Mouse (Mus musculus): ENCODE data around the gene Mark4.

Mark4 gene
- long read RNA-seq, experiment 1, partial matches to known transcripts, result 0 of 7 reads
- long read RNA-seq, experiment 1, other reads (novel, unspliced or antisense), result 6 of 7 reads
- long read RNA-seq, experiment 2, partial matches to known transcripts, result 6 of 7 reads
- long read RNA-seq, experiment 2, other reads (novel, unspliced or antisense), result 1 of 7 reads

DNA sequence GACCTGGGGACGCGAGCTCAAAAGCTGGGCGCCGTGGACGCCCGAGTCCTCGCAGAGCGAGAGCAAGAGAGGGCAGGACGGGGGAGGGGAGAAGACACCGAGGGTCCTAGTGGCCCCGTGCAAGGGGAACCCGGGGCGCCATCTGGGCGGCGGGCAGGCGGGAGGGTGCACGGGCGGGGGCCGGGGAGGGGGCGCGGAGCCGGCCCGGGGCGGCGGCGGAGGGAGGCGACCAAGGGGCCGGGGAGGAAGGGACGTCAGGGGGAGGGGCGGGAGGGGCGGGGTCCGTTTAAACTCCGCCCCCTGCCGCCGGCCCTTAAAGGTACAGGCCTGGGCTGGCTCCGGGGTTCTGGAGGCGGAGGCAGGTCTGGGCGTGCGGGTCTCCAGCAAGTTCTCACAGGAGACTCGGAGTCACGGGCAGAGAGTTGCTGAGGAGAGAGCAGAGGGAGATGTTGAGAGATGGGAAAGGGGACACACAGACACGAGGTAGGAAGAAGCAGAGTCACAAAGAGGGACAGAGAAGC, at the start of gene Mark4:
Gene Mark4 (minus strand): TSS at position 231 of the 521 bp plus-strand sequence.
- intact Hi-C loops (cut with DNase I), result loop anchor here (5.0 kb wide), 2 partner anchors 49 to 114 kb away; partner anchors contain the start of genes Bloc1s3 and Trappc6a

DNA sequence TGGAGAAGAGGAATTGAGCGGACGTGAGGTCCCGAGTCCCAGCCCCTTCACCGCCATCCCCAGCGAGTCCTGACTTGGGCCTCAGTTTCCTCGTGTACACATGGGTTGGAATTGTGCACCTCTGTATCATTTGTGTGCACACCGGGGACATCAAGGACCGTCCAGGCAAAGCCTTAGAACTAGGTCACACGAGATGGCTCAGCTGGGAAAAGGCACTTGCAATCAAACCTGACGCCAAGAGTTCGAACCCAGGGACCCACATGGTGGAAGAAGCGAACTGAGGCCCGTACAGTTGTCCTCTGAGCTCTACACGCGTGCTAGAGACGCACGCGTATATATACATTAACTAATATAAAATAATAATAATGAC, 49.0 kb upstream of the Mark4 start:
- intact Hi-C loops (cut with DNase I), result loop anchor here (5.0 kb wide), 2 partner anchors 50 to 65 kb away; partner anchors contain the start of gene Mark4

DNA sequence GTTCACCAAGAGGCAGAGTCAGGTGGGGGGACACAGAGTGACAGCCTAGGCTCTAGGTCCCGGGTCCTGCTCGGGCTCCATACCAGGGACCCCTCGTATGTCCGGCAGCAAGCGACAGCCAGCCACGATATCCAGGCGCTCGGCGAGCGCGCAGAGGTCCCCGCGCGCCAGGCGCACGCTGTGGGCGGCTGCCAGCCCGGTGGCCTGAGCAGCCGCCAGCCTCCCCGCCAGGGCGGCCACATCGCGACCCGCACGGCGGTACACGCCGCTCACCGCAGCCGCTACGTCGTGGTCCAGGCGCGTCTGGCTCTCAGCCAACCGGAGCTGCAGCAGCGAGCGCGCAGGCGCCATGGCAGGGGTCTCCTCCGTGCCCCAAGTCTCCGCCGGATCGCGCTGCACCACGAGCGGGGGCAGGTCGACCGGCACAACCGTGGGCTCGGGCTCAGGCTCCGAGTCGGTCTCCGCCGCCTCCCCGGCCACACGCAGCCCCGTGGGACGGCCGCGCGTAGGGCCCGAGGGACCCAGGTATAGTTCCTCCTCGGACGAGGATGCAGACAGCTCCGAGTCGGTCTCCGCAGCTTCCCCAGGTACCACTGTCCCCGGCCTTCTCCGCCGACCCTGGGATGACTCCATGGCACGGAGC, 48.5 kb upstream of the Mark4 start:
- intact Hi-C loops (cut with DNase I), result loop anchor here (5.0 kb wide), 2 partner anchors 50 to 65 kb away; partner anchors contain the start of gene Mark4

DNA sequence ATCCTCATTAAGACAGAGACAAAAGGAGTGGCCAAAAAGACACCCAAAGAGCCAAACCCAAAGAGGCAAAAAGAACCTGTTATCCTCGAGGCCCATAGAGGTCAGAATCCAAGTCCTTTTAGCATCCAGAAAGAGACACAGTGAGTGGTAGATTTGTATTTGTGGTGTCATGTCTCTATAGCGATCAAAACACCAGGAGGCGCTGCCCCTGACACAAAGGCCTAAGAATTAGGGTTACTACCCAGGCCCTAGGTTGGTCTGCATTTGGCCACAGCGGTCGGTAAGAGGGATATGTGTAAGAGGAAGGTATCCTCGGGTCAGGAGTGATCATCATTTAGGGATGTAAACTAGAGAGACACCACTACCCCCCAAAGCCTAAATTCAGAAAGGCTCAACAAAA, 47.7 kb upstream of the Mark4 start:
- intact Hi-C loops (cut with DNase I), result loop anchor here (5.0 kb wide), 2 partner anchors 49 to 66 kb away; partner anchors contain the start of gene Mark4

DNA sequence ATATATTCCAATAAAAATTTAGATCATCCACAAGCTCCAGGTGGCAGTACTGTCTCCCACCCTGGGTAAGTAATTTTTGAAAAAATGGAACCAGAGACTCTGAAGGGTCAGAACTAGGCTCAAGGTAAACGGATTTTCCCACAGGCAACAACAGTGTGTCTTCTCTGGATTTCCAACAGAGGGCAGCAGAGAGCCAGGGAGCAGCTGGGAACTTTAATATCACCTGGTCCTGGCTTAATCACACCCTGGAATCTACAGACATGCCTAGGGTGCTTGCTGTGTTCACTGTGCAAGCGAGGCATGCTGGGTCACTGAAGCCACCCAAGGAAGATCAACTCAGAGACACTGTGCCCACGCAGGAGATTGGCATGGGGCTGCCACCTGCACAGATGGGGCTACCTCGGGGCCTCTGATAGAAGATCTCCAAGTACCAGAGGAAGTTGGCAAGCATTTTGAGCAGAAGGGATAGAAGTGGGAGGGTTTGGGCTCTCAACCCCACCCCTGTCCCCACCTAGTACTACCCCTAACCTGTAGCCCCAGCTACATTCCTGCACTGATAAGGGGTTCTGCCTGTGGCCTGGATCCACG, 45.0 kb upstream of the Mark4 start:
- intact Hi-C loops (cut with DNase I), result no loop called here

DNA sequence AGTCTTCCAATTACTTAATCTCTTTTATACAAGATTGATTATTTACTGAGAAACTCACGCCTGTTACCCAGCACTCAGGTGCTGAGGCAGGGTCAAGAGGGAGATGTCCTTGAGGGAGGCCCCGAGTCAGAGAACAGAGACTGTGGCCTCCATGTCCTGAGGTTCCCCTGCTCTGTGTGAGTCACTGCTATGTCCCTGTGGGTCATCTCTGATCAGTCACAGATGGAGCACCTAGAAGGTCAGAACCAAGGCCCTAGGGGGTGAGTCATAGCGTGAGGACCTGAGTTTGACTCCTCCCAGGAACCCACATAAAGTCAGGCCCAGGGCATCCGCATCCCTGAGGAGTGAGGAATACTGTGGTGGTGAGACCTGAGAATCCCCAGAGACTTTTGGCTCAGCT, 43.0 kb upstream of the Mark4 start:
- intact Hi-C loops (cut with DNase I), result no loop called here

DNA sequence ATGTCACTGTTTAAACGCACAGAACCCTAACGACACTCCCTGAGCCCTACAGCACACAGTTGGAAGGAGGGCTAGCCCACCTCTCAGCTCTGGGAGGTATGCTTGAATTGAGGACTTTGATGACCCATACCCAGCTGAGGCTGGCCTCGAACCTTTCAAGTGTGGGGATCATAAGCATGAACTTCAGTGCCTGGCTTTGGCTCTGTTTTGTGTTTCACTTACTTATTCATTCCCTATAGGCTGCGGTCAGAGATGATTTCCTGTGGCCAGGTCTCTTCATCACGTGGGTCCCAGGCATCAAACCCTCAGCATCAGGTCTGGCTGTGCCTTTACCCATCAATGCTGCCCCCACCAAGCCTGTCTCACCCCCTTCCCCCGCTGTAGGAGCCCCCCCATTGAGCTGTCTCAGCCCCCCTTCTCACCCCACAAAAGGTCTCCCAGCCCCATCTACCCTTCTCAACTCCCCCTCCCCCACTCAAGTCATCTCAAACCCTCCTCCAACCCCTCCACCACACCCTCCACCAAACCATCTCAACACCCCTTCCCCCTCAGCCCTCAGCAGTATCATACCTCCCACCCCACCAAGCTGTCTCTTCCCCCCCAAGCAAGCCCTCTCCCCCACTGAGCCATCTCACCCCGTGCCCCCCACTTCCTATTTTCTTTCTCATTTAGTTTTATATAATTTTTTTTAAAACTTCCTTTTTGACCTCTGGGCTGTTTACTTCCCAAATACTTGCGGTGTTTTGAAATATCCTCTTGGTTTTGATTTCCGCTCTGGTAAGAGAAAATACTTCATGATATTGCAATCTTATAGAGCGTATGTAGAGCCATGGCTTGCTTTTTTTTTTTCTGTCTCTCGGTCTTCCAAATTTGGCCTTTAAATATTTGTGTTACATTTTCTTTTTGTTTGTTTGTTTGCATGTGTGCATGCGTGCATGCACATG, 42.1 kb upstream of the Mark4 start:
- intact Hi-C loops (cut with DNase I), result no loop called here

DNA sequence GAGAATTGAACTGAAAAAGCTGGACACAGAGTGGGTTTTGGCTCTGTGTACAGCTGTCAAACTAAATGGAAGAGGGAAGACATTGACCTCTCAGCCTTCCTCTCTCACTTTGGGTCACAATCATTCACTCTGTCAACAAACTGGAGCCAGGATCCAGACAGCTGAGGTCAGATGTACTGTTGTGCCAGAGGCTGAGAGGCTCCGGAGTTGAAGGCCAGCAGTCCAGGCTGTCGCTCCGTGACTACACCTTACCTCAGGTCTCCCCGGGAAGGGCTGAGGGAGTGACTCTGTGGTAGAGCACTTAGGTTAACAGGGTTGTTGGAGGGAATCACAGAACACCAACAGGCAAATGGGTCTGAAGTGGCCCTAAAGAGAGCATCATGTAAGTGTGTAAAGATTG, 39.7 kb upstream of the Mark4 start:
- intact Hi-C loops (cut with DNase I), result no loop called here

DNA sequence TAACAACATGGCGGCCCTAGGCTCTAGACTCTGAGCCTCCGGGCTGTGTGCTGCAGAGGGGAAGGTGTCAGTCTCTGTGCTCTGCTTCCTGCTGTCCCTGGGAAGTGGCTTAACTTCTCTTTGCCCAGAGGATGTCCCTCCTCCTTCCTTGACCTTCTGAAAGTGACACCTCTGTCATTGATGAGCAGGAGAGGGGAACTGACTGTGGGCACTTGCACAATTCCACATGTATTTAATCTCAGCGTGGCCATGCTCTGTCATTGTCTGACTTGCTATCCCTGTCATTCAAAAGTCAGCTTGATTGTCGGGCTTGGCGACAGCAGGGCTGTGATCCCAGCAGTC, 37.6 kb upstream of the Mark4 start:
- intact Hi-C loops (cut with DNase I), result no loop called here

DNA sequence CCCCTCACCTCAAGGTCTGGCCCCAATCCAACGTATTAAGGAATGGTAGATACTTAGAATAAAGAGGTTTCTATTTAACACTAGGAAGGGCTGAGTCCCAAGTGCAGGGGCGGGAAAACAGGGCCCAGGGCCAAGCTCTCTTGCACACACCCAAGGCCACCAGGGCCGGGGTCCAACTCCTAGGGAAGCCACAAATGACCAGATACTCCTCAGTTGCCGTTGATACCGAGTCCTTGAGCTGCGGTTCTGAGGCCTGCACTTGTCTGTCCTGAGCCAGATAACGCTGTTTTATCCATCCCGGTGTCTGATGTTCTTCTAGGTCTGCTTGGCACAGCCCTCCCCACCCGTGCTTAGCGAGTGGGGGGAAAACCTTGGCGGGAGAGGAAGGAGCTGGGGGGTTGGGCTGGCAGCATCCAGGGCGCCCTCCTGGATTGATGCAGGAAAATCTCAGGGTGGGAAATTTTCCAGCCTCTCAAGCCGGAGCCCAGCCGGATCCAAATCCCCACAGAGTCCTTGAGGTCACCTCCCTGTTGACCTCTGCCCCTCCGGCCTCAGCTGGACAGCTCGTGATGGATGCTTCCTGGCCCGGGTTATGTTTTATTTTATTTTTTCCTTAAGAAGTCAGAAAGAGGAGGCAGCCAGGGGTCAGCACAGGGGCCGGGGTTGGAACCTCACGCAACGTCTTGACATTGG, 37.0 kb upstream of the Mark4 start:
- intact Hi-C loops (cut with DNase I), result no loop called here

DNA sequence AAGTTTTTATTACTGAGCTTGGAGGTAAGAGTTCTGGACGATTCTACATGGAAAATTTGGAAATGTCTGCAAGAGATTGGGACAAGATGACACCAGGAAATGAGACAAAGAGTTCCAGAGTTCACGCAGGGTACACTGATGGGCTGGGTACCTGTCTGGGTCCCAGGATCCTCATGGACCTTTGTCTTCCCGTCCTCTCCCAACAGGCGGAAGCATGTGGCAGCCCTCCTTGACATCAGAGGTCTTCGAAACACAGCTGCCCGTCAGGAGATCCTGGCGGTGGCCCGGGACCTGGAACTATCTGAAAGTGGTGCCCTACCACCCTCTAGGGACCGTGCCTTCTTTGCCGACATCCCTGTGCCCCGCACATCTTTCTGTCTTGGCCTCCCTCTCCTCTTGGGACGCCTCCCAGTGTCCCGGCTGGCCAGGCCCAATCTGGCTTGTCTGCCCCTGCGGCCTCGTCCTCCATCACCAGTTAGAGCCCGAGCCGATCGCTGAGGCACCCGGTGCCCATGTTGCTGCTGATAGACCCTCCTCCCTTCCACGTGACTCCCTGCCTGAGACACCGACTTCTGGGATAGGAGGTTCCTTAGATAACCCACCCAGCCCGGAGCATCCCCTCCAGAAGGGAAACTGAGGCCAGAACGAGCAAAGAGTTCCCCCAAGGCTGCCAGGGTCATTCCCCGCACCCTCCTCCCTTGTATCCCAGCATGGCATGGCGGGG, 36.3 kb upstream of the Mark4 start:
- intact Hi-C loops (cut with DNase I), result no loop called here

DNA sequence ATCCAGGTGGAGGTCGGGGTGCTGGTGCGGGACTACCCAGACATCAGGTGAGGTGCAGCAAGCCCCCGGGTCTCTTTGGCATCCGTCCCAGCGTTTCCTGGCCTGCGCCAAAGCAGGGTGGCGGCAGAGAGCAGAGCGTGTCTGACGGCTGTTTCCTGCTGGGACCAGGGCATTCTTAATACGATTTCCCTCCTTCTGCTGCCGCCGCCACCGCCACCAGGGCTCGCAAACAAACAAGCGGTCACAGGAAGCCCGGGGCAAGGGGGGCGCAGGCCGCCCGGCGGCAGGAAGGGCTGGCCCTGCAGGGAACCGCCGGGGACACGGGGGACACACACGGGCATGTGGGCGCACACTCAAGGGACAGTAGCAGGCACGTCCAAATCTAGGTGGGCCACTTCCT, 33.1 kb upstream of the Mark4 start:
- intact Hi-C loops (cut with DNase I), result no loop called here

DNA sequence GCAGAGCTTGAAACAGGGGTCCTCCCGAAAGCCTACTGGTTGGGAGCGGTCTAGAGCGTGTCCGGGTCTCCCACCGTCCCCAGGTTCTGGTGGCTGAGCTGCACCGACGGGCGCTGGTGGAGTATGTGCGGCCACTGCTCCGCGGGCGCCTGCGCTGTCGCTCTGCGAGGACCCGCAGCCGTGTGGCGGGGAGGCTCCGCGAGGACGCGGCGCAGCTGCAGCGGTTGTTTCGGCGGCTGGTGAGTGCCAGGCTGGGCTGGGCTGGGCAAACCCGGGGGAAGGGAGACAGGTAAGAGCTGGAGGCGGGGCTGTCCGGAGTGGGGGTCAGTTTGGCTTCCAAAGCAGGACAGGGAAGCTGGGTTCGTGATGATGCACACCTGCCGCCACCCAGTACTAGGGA, 30.9 kb upstream of the Mark4 start:
- intact Hi-C loops (cut with DNase I), result no loop called here

DNA sequence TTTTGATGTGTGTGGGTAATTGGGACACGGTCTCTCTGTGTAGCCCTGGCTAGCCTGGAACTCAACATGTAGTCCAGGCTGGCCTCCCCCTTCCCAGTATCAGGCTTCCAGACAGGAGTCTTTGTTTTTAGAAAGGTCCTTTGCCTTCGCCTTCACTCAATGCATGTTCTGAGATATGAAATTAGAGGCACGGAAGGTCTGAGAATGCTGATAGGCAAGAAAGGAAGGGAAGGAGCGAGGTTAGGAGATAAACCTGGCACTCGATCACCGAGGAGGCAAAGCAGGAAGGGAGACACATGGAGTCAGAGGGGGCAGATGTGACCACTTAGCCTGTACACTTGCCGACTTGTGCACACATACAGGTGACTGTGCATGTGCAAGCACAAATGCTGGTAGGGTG, 27.9 kb upstream of the Mark4 start:
- intact Hi-C loops (cut with DNase I), result no loop called here

DNA sequence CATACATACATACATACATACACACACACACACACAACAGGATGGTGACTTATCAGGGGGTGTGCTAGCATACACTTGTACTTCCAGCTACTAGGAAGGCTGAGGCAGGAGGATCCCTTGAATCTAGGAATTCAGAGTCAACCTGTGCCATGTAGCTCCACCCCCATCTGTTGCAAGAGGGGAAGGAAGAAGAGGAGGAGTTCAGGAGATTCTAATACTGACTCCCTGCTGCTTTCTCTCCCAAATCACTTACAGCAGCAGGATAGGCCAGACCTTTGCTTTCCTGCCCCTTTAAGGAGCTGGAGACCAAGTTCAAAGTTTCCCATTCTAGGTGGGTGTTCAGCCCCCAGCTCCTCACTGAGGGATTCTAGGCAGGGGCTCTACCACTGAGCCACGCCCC, 26.9 kb upstream of the Mark4 start:
- intact Hi-C loops (cut with DNase I), result no loop called here

DNA sequence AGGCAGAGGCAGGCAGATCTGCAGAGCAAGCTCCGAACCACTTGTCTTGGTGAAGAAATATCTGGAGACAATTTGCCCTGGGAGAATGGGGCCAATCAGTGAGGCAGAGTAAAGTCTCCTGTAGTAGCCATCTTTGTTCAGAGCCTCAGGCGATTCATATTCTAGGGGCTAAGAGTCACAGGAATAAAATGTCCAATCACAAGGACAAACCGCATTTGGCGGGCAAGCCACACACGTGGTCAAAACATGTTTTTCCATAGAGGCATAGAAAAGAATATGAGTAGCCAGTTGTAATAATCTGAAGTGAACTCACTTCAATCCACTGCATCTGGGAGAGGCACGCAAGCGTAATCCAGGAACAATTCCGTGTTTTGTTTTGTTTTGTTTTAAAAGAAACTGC, 24.7 kb upstream of the Mark4 start:
- intact Hi-C loops (cut with DNase I), result no loop called here

DNA sequence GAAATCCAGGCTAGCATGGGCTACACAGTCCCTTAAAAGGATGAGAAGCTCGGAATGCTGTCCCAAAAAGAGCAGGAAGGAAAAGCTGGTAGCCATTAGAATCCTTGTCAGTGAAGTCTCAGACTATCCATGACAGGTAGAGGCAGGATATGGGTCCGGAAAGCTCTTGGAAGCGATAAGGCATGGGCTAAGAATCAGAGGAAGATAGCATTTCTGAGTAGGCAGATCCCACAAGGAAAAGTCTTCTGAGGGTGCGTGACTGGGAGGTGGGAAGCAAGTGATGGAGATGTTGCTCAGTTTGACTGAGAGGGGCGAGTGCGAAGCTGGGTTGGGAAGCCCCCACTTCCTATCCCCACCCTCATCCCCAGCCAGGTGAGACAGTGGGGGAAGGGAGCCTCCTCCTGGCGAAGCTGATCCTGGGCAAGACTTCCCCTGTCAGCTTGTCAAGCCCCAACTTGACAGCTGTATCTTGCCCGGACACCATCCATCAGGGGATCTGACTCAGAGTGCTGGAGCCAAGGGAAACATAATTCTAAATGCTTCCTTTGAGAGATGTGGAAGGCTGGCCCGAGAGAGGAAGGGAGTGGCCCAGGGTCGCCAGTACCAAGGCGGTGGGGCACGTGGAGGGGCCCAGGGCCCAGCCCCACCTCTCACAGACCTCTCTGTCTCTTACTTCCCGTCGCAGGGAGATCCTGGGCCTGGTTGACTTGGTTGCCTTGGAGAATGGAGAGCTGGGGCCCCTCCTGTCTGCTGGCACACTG, 19.2 kb upstream of the Mark4 start:
- intact Hi-C loops (cut with DNase I), result no loop called here

DNA sequence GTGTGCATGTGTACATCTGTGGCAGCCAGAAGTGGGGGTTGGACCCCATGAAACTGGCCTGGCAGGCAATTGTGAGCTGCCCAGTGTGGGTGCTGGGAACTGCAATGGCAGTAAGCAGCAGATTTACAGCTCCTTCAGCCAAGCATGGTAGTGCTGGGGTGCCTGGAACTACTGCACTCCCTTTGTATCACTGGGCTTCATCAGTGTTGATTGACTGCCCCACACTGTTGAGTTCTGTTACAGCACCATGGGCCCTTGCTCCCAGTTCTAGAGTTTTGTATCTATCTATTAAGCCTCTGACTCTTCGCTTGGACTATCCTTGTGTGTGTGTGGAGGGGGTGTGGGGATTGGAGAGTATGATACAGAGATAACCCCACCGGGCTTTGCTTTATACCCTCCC, 18.5 kb upstream of the Mark4 start:
- intact Hi-C loops (cut with DNase I), result no loop called here

DNA sequence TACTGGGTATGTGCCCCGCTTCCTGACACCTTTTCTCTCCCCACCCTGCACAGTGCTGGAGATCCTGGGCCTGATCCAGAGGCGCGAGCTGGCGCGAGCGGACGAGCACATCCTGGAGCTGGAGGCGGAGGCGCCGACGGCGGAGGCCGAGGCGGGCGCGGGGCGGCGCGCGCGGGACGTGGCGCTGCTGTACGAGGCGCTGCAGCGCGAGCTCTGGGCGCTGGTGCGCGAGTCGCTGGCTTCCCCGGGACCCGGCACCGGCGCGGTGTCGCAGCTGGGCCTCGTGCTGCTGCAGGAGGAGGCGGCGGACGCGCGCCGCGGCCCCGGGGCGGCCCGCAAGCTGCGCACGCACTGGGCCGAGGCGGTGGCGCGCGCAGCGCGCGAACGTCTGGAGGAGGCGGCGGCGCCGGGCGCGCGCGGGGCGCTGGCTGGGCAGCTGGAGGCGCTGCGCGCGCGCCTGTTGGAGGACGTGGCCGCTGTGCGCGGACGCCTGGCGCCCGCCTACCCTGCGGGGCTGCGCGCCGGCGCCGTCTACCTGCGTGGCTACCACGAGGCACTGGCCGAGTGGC, 15.3 kb upstream of the Mark4 start:
- intact Hi-C loops (cut with DNase I), result no loop called here

All from adrenal gland (tissue).